Mouse (Mus musculus) limb, embryonic 10.5 days (tissue): ENCODE measurements around the gene Gpr179. TPM values are rescaled to one million over a fixed set of nuclear protein-coding genes. Genes with fewer than 3 reads are reported as not detected.

Experiments
- DNase-seq: peaks from one replicate; pipeline ENCODE4 v3.0.0-alpha.2; 2017; ENCODE audit warnings: low spot score
- H3K27ac ChIP-seq: fragments of 300-500 bp; sonication (generic); 2 replicates; pipeline ENCODE4 v1.5.1; 2016; ENCODE audit warnings: mild to moderate bottlenecking
- H3K27me3 ChIP-seq: fragments of 300-500 bp; sonication (generic); 2 replicates; pipeline ENCODE4 v1.6.1; 2016; ENCODE audit warnings: low read depth, mild to moderate bottlenecking; ENCODE audit not compliant: poor library complexity, severe bottlenecking
- H3K36me3 ChIP-seq: fragments of 300-500 bp; sonication (generic); 2 replicates; pipeline ENCODE4 v1.6.1; 2016; ENCODE audit warnings: mild to moderate bottlenecking, moderate library complexity
- H3K4me1 ChIP-seq: fragments of 300-500 bp; sonication (generic); 2 replicates; pipeline ENCODE4 v1.6.1; 2016
- H3K4me3 ChIP-seq: fragments of 300-500 bp; sonication (generic); 2 replicates; pipeline ENCODE4 v1.5.1; 2016; ENCODE audit warnings: mild to moderate bottlenecking, moderate library complexity
- H3K9me3 ChIP-seq: fragments of 300-500 bp; sonication (generic); replicated peaks from 2 replicates; pipeline ENCODE4 v1.6.1; 2016; ENCODE audit warnings: mild to moderate bottlenecking
- WGBS: fragments of 180-500 bp; shearing (Covaris S2); methylation state at CpG from one replicate; pipeline ENCODE4 v1.1.7; 2016; 5-methylcytosine and 5-hydroxymethylcytosine counted together
- polyA plus RNA-seq: library from polyadenylated mRNA; unstranded; fragments of >200 nt; fragmentation: Nextera tagmentation; extraction: Ambion mirVana; gene quantifications from 2 replicates; pipeline ENCODE4 v1.2.1, GENCODE M21; 2016

Gpr179 gene
- 0.10 and 0.11 TPM in 2 replicates for polyA plus RNA-seq

DNA sequence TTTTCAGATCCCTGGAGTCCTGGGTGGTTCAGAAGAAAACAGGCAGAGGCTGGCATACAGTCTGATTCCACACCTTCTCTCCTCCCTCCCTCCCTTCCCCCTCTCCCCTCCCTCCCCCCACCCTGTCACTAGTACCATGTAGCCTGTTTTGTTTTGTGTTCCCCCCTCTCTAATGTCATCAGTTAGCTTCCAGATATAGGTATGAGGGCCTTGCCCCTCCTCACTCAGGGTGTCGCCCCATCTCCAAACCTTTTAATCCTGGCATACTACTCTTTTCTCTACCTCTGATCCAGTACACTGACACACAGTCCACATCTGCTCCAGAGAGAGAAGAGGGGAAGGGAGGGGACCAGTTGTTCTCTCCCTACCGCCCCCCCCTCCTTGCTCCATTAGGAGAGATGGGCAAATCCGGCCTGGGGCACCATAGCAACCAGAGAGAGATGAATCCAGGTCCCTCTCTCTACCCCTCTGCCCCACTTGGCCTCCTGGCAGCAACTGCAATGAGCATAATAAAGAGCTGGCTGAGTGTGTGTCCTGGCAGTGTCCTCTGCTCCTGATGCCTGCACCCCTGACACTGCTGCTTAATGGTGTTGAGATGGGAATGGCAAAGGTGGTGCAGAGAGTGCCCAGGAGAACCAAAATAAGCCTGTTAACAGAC lies at the start of gene Gpr179:
TSS of gene Gpr179 (minus strand) at position 51 of the 658 bp plus-strand sequence.
- peaks cover 16% of the 10 kb centered on the region for H3K4me1 ChIP-seq
- H3K36me3 ChIP-seq: no peaks in the 10 kb centered on the region
- no peak within 1 kb of the TSS for H3K27ac ChIP-seq
- no peak for DNase-seq
- no peaks in the 10 kb centered on the region for H3K9me3 ChIP-seq
- H3K27me3 ChIP-seq: no peaks in the 10 kb centered on the region
- WGBS: 86% methylated on average over 3 of the region's 3 CpGs
- H3K4me3 ChIP-seq: no peak within 1 kb of the TSS

DNA sequence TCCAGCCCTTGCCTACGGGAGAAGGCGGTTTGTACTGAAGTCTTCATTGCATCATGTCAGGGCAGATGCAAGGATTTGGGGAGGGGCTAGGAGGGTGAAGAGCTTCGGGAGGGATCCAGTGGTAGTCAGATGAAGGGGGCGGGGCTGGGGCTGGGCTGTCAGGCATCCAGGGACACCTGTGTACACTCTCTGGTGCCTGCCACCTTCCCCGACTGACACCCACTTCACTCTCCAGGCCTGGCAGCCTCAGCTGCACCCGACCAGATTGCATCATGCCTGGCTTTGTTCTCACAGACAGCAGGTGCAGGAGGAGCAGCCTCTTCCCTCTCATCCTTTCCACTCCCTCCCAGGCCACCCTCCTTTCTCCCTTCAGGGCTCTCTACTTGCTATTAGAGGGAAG lies 49.2 kb upstream of the Gpr179 start:
- Histone ChIP-seq H3K4me1 (peaks cover 46% of the 10 kb centered on the region), H3K27me3 (peaks cover 55% of the 10 kb centered on the region), H3K27ac (no peak overlapping the region), H3K36me3 (peaks cover 18% of the 10 kb centered on the region), H3K9me3 (no peaks in the 10 kb centered on the region), H3K4me3 (no peak overlapping the region)
- DNase-seq: no peak
- 13% methylated on average over 6 of the region's 6 CpGs for WGBS

DNA sequence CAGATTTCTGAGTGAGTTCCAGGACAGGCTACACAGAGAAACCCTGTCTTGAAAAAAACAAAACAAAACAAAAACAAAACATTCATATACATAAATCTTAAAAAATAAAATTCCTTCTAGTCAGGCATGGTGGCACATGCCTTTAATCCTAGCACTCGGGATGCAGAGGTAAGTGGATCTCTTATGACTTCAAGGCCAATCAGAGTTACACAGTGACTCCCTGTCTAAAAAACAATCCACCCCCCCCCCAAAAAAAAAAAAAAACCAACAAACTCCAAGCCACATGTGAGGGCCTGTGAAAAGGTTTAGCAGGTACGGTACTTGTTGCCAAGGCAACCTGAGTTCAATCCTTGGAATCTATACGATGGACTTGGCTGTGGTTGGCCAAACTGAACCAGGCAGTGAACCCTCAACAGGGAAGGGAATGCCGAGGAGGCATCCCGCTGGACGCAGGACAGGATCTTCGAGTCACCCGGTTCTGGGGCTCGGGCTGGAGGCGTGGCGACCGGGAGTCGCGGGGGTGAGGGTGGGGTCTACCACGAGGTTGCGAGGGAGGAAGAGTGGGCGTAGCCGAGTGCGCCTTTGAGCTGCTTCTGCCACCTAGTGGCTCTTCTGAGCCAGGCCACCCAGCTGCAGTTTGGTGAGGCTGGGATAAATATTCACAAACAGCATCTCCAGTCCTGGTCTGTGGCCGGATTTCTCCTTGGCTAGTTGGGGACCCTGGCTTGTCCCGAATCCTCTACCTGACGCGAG lies 48.3 kb upstream of the Gpr179 start:
- H3K4me1 ChIP-seq: peaks cover 36% of the 10 kb centered on the region
- 0 out of 2 replicates have a peak overlapping the region, but pooled peaks have one; percentile 39 for H3K27ac ChIP-seq
- peak; percentile 90 for DNase-seq
- peaks cover 27% of the 10 kb centered on the region for H3K36me3 ChIP-seq
- H3K27me3 ChIP-seq: peaks cover 46% of the 10 kb centered on the region
- WGBS: 6% methylated on average over 23 of the region's 23 CpGs
- H3K4me3 ChIP-seq: peak overlapping the region; percentile 49
- no peaks in the 10 kb centered on the region for H3K9me3 ChIP-seq

DNA sequence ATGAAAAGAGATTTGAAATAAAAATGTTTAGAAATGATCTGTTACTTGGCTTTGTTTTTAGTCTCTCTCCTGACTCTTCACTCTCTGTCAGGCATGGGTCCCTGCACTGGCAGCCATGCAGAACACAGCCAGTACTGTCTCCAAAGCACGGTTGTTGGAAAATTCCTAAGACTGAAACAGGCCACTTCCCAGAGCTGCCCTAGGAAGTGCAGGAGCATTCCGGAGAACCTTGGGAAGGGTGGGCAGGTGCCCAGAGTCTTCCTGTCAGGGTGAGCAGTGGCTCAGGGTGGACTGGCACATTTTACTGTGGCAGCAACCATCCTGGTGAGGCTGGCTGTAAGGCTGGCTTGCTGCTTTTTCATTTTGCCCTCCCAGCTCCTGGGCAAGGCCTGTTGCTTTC lies 46.6 kb upstream of the Gpr179 start:
- Histone ChIP-seq H3K27ac (no peak overlapping the region), H3K9me3 (no peaks in the 10 kb centered on the region), H3K4me3 (no peak overlapping the region), H3K36me3 (peaks cover 44% of the 10 kb centered on the region), H3K27me3 (peaks cover 30% of the 10 kb centered on the region), H3K4me1 (peaks cover 20% of the 10 kb centered on the region)
- no peak for DNase-seq
- WGBS: 89% methylated on average over 2 of the region's 2 CpGs

- DNase-seq: no peak
- Histone ChIP-seq H3K36me3 (peaks cover 86% of the 10 kb centered on the region), H3K9me3 (no peaks in the 10 kb centered on the region)
Measured at GRCm38 (mm10) chr11:97394146-97394545, 42.3 kb upstream of the Gpr179 start.

DNA sequence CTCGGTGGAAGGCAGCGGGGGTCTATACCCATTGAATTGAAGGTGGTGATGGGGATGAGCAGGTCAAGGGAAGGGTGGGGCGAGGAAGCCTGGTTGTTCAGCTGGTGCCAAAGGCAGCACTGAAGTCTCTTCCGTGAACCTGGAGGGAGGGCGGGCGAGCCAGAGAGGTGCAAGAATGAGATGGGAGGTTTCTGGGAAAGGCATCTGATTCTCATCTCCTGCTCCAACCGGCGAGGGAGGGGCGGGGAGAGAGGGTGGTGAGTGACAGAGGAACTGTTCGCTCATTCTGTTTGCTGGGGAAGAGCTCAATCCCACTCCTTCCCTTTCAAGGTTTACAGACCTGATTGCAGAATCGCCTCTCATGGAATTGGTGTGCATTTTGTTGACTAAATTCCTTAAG lies 41.8 kb upstream of the Gpr179 start:
- no peak for DNase-seq
- no peak overlapping the region for H3K4me3 ChIP-seq
- no peaks in the 10 kb centered on the region for H3K4me1 ChIP-seq
- H3K9me3 ChIP-seq: no peaks in the 10 kb centered on the region
- no peak overlapping the region for H3K27ac ChIP-seq
- WGBS: 73% methylated on average over 11 of the region's 11 CpGs
- H3K27me3 ChIP-seq: no peaks in the 10 kb centered on the region
- peaks cover 88% of the 10 kb centered on the region for H3K36me3 ChIP-seq

More at GRCm38 (mm10) chr11:97394146-97394545, 42.3 kb upstream of the Gpr179 start:
- Histone ChIP-seq H3K27ac (no peak overlapping the region), H3K4me1 (no peaks in the 10 kb centered on the region), H3K27me3 (no peaks in the 10 kb centered on the region), H3K4me3 (no peak overlapping the region)
- 86% methylated on average over 11 of the region's 11 CpGs for WGBS

DNA sequence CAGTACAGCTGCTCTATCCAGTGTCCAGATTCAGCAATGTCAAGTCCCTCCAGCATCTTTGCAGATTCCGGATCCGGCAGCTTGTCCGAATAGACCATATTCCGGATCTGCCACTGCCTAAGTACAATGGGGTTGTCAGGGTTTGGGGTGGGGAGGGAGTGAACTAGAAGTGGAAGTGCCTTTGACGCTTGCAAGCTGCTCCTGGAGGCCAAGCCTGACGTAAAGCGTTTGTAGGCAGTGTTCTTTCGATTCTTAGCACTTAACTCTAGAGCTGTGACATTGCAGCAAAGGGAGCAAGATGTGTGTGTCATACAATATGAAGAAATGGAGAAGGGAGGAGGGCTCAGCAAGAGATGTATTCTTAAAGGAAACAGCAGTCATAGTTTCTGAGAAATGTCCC lies 37.2 kb upstream of the Gpr179 start:
- no peak overlapping the region for H3K4me3 ChIP-seq
- H3K36me3 ChIP-seq: peaks cover 88% of the 10 kb centered on the region
- H3K27me3 ChIP-seq: no peaks in the 10 kb centered on the region
- 88% methylated on average over 8 of the region's 8 CpGs for WGBS
- no peaks in the 10 kb centered on the region for H3K9me3 ChIP-seq
- DNase-seq: no peak
- no peaks in the 10 kb centered on the region for H3K4me1 ChIP-seq
- no peak overlapping the region for H3K27ac ChIP-seq

DNA sequence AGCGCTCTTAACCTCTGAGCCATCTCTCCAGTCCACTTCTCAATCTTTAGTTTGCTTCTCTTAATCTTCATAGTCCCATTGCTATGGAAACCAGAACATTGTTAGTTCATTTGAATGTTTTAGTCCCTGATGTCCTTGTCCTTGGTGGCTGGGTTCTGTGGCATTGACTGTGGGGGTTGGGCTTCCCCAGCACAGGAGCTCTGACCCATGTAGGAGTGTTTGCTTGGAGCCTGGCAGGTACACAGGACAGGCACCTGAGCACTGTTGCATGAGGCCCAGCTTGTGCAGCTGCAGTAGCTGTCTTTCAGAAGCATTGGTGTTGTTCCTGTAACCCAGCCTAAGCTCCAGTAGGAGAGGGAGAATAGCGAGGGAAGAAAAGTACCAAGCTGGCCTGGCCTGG lies 35.9 kb upstream of the Gpr179 start:
- 88% methylated on average over 2 of the region's 2 CpGs for WGBS
- Histone ChIP-seq H3K4me3 (no peak overlapping the region), H3K36me3 (peaks cover 88% of the 10 kb centered on the region), H3K4me1 (no peaks in the 10 kb centered on the region), H3K9me3 (no peaks in the 10 kb centered on the region), H3K27ac (no peak overlapping the region), H3K27me3 (no peaks in the 10 kb centered on the region)
- DNase-seq: no peak

DNA sequence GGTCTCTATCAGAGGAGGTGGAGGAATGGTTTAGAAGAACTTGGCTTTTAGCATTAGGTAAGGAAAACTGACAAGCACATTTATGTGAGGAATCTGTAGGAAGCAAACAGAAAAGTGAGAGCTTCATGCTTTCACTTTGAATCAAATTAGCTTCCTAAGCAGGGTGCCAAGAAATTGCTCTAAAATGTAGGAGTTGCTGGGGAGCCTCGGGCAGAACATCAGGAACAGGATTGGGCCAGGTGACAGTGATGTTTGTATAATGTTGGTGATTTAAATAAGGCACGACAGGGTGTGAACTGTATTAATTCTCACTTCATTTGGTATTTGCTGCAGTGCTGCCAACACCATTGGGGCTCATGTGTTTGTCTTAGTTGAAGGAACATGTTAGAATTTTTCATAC lies 31.9 kb upstream of the Gpr179 start:
- peaks cover 78% of the 10 kb centered on the region for H3K36me3 ChIP-seq
- no peaks in the 10 kb centered on the region for H3K4me1 ChIP-seq
- H3K9me3 ChIP-seq: no peaks in the 10 kb centered on the region
- 72% methylated on average over 2 of the region's 2 CpGs for WGBS
- H3K4me3 ChIP-seq: no peak overlapping the region
- DNase-seq: no peak
- H3K27ac ChIP-seq: no peak overlapping the region
- no peaks in the 10 kb centered on the region for H3K27me3 ChIP-seq

DNA sequence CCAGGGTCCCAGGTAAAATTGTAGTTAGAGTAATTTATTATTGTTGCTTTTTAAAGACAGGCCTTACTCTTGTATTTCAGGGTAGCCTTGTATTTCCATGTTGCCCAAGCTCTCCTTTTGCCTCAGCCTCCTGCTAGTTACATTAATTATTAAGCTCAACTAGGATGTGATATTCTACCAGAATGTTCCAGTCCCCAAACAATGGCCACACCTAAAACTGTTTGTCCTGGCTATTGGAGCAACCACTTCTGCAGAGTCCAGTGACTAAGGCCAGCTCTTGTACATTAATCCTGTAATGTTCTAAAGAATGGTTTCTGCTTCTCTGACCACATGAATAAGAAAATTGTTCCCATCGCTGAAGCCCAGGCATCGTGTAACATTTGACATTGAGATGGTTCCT lies 31.1 kb upstream of the Gpr179 start:
- no peak for DNase-seq
- no peaks in the 10 kb centered on the region for H3K9me3 ChIP-seq
- peaks cover 79% of the 10 kb centered on the region for H3K36me3 ChIP-seq
- H3K4me3 ChIP-seq: no peak overlapping the region
- H3K4me1 ChIP-seq: no peaks in the 10 kb centered on the region
- H3K27ac ChIP-seq: no peak overlapping the region
- H3K27me3 ChIP-seq: no peaks in the 10 kb centered on the region
- WGBS: 95% methylated on average over 2 of the region's 2 CpGs

- Histone ChIP-seq H3K27me3 (no peaks in the 10 kb centered on the region), H3K4me3 (no peak overlapping the region), H3K27ac (no peak overlapping the region), H3K36me3 (peaks cover 84% of the 10 kb centered on the region), H3K4me1 (no peaks in the 10 kb centered on the region), H3K9me3 (no peaks in the 10 kb centered on the region)
- DNase-seq: no peak
- WGBS: 87% methylated on average over 3 of the region's 3 CpGs
Measured at GRCm38 (mm10) chr11:97380036-97380435, 28.2 kb upstream of the Gpr179 start.

- Histone ChIP-seq H3K27me3 (no peaks in the 10 kb centered on the region), H3K9me3 (no peaks in the 10 kb centered on the region), H3K27ac (no peak overlapping the region), H3K36me3 (peaks cover 55% of the 10 kb centered on the region), H3K4me3 (no peak overlapping the region), H3K4me1 (no peaks in the 10 kb centered on the region)
- DNase-seq: no peak
- WGBS: 84% methylated on average over 2 of the region's 2 CpGs
Measured at GRCm38 (mm10) chr11:97373402-97373801, 21.5 kb upstream of the Gpr179 start.

DNA sequence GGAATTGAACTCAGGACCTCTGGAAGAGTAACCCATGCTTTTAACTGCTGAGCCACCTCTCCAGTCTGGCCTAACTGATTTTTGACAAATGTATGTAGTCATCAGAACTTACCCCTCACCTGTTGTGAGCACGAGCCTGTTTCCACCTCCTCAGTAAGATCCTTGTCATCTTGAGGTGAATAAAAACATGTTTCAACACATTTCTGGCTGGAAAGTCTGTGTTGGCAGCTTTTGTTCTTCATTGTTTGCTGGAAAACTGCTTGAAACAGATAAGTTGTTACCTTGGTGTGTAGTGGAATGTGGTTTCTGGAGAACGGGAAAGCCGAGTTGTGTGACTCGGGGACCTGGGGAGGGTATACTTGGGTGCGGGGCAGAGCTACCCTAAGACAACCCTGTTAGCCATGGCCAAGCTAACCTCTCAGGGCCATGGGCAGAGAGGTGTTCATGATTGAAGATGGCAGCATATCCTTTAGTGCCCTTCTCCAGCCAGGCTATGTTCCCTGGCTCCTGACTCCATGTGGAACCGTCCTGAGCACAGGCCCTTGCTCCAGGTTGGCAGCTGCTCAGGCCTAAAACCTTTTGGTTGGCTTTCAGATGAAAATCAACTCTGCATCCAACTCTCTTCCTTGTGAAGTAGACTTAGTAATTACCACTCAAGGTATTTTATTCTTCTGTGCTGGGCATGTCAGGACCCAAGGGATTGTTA lies 20.4 kb upstream of the Gpr179 start:
- Histone ChIP-seq H3K27ac (no peak overlapping the region), H3K36me3 (peaks cover 50% of the 10 kb centered on the region), H3K4me3 (no peak overlapping the region), H3K9me3 (no peaks in the 10 kb centered on the region), H3K4me1 (no peaks in the 10 kb centered on the region), H3K27me3 (no peaks in the 10 kb centered on the region)
- WGBS: 94% methylated on average over 6 of the region's 6 CpGs
- DNase-seq: no peak
